Mouse (Mus musculus): Measurements from ENCODE around the gene Adam23. TPM values are rescaled to one million over a fixed set of nuclear protein-coding genes. Genes with fewer than 3 reads are reported as not detected.

Adam23 gene
- 1.2 and 3.0 TPM in 2 replicates for polyA plus RNA-seq (2015; fragmentation: Nextera tagmentation; extraction: Ambion mirVana)

DNA sequence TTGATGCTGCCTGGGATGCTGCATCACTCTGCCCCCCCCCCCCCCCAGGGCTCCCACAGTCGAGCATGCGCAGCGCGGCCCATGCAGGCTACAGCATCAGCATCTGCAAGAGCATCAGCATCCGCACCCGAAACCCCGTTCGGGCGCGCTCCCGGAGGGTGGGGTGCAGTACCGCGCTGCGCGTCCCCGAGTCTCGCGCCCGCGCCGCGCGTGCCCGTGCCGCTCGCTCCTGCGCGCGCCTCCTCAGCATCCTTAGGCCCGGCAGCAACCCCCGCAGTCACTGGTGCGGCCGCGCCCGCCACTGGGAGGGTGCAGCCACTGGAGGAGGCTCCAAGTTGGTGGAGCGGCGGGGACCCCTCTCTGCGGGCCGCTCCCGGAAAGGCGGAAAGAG, at the start of gene Adam23:
Gene Adam23 (plus strand): TSS at position 236 of the 391 bp plus-strand sequence.
- Histone ChIP-seq H3K4me1 (replicated peaks; ENCODE audit: insufficient read depth, low read length) (peaks cover 10% of the 10 kb centered on the region), H3K36me3 (ENCODE audit: insufficient read depth, low read length) (no peaks in the 10 kb centered on the region), H3K27me3 (ENCODE audit: insufficient read depth, low read length) (0 out of 2 replicates have a peak, but pooled peaks cover 12% of the 10 kb centered on the region), H3K27ac (no peak within 1 kb of the TSS), H3K9ac (ENCODE audit: low read depth, low read length) (peak within 1 kb of the TSS; percentile 57), H3K4me3 (replicated peaks; ENCODE audit: low read depth, low read length) (peak within 1 kb of the TSS; percentile 52), H3K4me2 (ENCODE audit: low read length) (peak within 1 kb of the TSS; percentile 97), H3K9me3 (replicated peaks; ENCODE audit: low read length) (no peaks in the 10 kb centered on the region)
- peak; percentile 53 for DNase-seq (ENCODE audit: low spot score)
- ATAC-seq (replicated peaks; ENCODE audit: low FRiP score, low read depth) = peak; percentile 69
- no peak for TF ChIP-seq CTCF (IDR thresholded peaks at IDR 0.05; ENCODE audit: low read depth)
- 0% methylated on average over 36 of the region's 41 CpGs for WGBS

DNA sequence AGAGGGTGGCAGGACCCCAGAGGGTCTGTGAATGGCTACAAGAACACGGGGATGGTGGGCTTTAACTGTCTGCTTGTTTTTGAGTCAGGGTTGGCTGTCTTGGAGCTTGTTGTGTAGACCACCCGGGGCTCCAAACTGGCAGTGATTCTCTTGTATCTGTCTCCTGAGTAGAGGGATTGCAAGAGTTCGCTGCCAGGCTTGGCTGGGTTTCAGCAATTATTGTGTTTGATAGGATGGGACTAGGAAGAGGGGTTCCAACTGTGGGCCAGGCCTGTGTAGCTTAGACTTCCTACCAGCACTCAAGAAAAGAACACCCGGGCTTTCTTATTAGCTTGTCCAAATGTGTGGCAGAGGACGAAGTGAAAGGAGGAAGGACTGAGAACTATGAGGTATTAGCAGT, 44.6 kb upstream of the Adam23 start:
- Histone ChIP-seq H3K9ac (ENCODE audit: low read depth, low read length) (no peak overlapping the region), H3K4me2 (ENCODE audit: low read length) (no peak overlapping the region), H3K4me1 (replicated peaks; ENCODE audit: insufficient read depth, low read length) (no peaks in the 10 kb centered on the region), H3K9me3 (replicated peaks; ENCODE audit: low read length) (no peaks in the 10 kb centered on the region), H3K36me3 (ENCODE audit: insufficient read depth, low read length) (no peaks in the 10 kb centered on the region), H3K27me3 (ENCODE audit: insufficient read depth, low read length) (no peaks in the 10 kb centered on the region), H3K27ac (no peak overlapping the region), H3K4me3 (replicated peaks; ENCODE audit: low read depth, low read length) (no peak overlapping the region)
- no peak for DNase-seq (ENCODE audit: low spot score)
- ATAC-seq (replicated peaks; ENCODE audit: low FRiP score, low read depth) = no peak
- no peak for TF ChIP-seq CTCF (IDR thresholded peaks at IDR 0.05; ENCODE audit: low read depth)
- 69% methylated on average over 5 of the region's 5 CpGs for WGBS

DNA sequence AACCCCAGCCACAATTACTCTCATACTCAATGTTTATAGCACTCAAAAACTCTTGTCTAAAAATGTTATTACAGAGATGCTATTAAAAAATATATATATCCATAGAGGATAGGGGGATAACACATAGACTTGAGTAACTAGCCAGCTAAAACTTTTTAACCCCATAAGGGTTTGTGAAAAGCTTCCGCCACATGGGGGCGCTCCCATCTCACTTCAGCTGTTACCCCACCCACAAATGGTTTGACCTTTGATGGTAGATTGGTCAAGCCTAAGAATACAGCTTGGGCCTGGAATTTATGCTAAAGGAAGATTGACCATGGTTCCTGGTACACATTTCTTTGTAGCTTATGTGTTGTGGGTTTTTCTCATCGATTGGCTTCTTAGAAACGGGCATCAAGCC, 42.1 kb upstream of the Adam23 start:
- 54% methylated on average over 4 of the region's 4 CpGs for WGBS
- peak; percentile 36; the same call in 1 of the 2 replicates for TF ChIP-seq CTCF (IDR thresholded peaks at IDR 0.05; ENCODE audit: low read depth)
- no peak overlapping the region for H3K4me3 ChIP-seq (replicated peaks; ENCODE audit: low read depth, low read length)
- ATAC-seq (replicated peaks; ENCODE audit: low FRiP score, low read depth) (no peak), DNase-seq (ENCODE audit: low spot score) (peak; percentile 19)
- H3K4me2 ChIP-seq (ENCODE audit: low read length) = no peak overlapping the region
- H3K27me3 ChIP-seq (ENCODE audit: insufficient read depth, low read length) = no peaks in the 10 kb centered on the region
- H3K36me3 ChIP-seq (ENCODE audit: insufficient read depth, low read length) = no peaks in the 10 kb centered on the region
- H3K4me1 ChIP-seq (replicated peaks; ENCODE audit: insufficient read depth, low read length) = no peaks in the 10 kb centered on the region
- H3K9ac ChIP-seq (ENCODE audit: low read depth, low read length) = no peak overlapping the region
- no peak overlapping the region for H3K27ac ChIP-seq
- H3K9me3 ChIP-seq (replicated peaks; ENCODE audit: low read length) = no peaks in the 10 kb centered on the region

GRCm38 (mm10) chr1:63408344-63408743, 37.3 kb upstream of the Adam23 start:
- 75% methylated on average over 6 of the region's 6 CpGs for WGBS
- Histone ChIP-seq H3K36me3 (ENCODE audit: insufficient read depth, low read length) (no peaks in the 10 kb centered on the region), H3K4me1 (replicated peaks; ENCODE audit: insufficient read depth, low read length) (no peaks in the 10 kb centered on the region), H3K9me3 (replicated peaks; ENCODE audit: low read length) (no peaks in the 10 kb centered on the region), H3K4me2 (ENCODE audit: low read length) (no peak overlapping the region), H3K27ac (no peak overlapping the region), H3K4me3 (replicated peaks; ENCODE audit: low read depth, low read length) (no peak overlapping the region), H3K9ac (ENCODE audit: low read depth, low read length) (no peak overlapping the region), H3K27me3 (ENCODE audit: insufficient read depth, low read length) (no peaks in the 10 kb centered on the region)
- TF ChIP-seq CTCF (IDR thresholded peaks at IDR 0.05; ENCODE audit: low read depth) = no peak
- ATAC-seq (replicated peaks; ENCODE audit: low FRiP score, low read depth) (no peak), DNase-seq (ENCODE audit: low spot score) (no peak)

DNA sequence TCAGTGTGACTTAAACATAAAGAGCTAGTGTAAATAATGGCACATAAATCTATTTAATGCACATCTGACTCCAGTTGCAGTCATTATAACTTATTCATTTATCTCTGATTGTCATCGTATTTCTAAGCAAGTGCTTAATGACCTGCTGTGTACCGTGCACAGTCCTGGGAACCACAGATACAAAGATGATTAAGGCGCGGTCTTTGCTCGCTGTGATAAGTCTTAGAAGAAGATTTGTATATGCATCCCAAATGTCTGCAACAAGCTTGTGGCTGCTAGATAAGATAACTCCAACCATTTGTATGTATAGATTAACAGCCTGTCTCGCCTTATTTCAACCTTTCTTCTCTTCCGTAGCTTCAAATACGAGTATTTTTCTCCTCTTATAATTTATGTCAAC, 27.2 kb upstream of the Adam23 start:
- TF ChIP-seq CTCF (IDR thresholded peaks at IDR 0.05; ENCODE audit: low read depth) = no peak
- ATAC-seq (replicated peaks; ENCODE audit: low FRiP score, low read depth) (no peak), DNase-seq (ENCODE audit: low spot score) (peak; percentile 37)
- 44% methylated on average over 8 of the region's 8 CpGs for WGBS
- no peaks in the 10 kb centered on the region for H3K9me3 ChIP-seq (replicated peaks; ENCODE audit: low read length)
- H3K4me1 ChIP-seq (replicated peaks; ENCODE audit: insufficient read depth, low read length) = no peaks in the 10 kb centered on the region
- H3K9ac ChIP-seq (ENCODE audit: low read depth, low read length) = no peak overlapping the region
- H3K4me2 ChIP-seq (ENCODE audit: low read length) = no peak overlapping the region
- H3K27ac ChIP-seq = no peak overlapping the region
- H3K27me3 ChIP-seq (ENCODE audit: insufficient read depth, low read length) = no peaks in the 10 kb centered on the region
- H3K4me3 ChIP-seq (replicated peaks; ENCODE audit: low read depth, low read length) = no peak overlapping the region
- H3K36me3 ChIP-seq (ENCODE audit: insufficient read depth, low read length) = no peaks in the 10 kb centered on the region

GRCm38 (mm10) chr1:63430668-63431067, 15.0 kb upstream of the Adam23 start:
- H3K4me2 ChIP-seq (ENCODE audit: low read length) = no peak overlapping the region
- DNase-seq (ENCODE audit: low spot score) = no peak
- no peaks in the 10 kb centered on the region for H3K36me3 ChIP-seq (ENCODE audit: insufficient read depth, low read length)
- WGBS = 83% methylated on average over 6 of the region's 6 CpGs
- H3K4me3 ChIP-seq (replicated peaks; ENCODE audit: low read depth, low read length) = no peak overlapping the region
- no peak overlapping the region for H3K27ac ChIP-seq
- H3K9ac ChIP-seq (ENCODE audit: low read depth, low read length) = no peak overlapping the region
- H3K4me1 ChIP-seq (replicated peaks; ENCODE audit: insufficient read depth, low read length) = no peaks in the 10 kb centered on the region
- H3K27me3 ChIP-seq (ENCODE audit: insufficient read depth, low read length) = no peaks in the 10 kb centered on the region
- no peak for ATAC-seq (replicated peaks; ENCODE audit: low FRiP score, low read depth)
- H3K9me3 ChIP-seq (replicated peaks; ENCODE audit: low read length) = no peaks in the 10 kb centered on the region
- TF ChIP-seq CTCF (IDR thresholded peaks at IDR 0.05; ENCODE audit: low read depth) = no peak

- 91% methylated on average over 8 of the region's 8 CpGs for WGBS
These were observed 14.5 kb upstream of the Adam23 start for GRCm38 (mm10) chr1:63431166-63431565.

More at GRCm38 (mm10) chr1:63431166-63431565, 14.5 kb upstream of the Adam23 start:
- H3K4me3 ChIP-seq (replicated peaks; ENCODE audit: low read depth, low read length) = no peak overlapping the region
- no peak for TF ChIP-seq CTCF (IDR thresholded peaks at IDR 0.05; ENCODE audit: low read depth)
- DNase-seq (ENCODE audit: low spot score) (no peak), ATAC-seq (replicated peaks; ENCODE audit: low FRiP score, low read depth) (no peak)
- H3K4me1 ChIP-seq (replicated peaks; ENCODE audit: insufficient read depth, low read length) = no peaks in the 10 kb centered on the region
- H3K9me3 ChIP-seq (replicated peaks; ENCODE audit: low read length) = no peaks in the 10 kb centered on the region
- no peak overlapping the region for H3K27ac ChIP-seq
- H3K9ac ChIP-seq (ENCODE audit: low read depth, low read length) = no peak overlapping the region
- no peaks in the 10 kb centered on the region for H3K36me3 ChIP-seq (ENCODE audit: insufficient read depth, low read length)
- H3K27me3 ChIP-seq (ENCODE audit: insufficient read depth, low read length) = no peaks in the 10 kb centered on the region
- H3K4me2 ChIP-seq (ENCODE audit: low read length) = no peak overlapping the region
